Mouse (Mus musculus) embryonic facial prominence, embryonic 12.5 days (tissue): ENCODE measurements at regions not wholly inside any gene's neighbourhood (a gene's known extent, or its start where the extent isn't known, plus 50 kb on each side); places are given as distances from the start of the nearest gene placed in this dataset.

Experiments used
- ATAC-seq: fragments of 200-750 bp; cut with Nextera tagmentation; 2 replicates; pipeline ENCODE4 v1.8.0; 2017; ENCODE audit not compliant: insufficient number of reproducible peaks, insufficient read depth, low FRiP score, low TSS enrichment
- H3K27ac ChIP-seq: fragments of 300-500 bp; sonication (generic); 2 replicates; pipeline ENCODE4 v1.5.1; 2016; ENCODE audit warnings: mild to moderate bottlenecking
- H3K27me3 ChIP-seq: fragments of 300-500 bp; sonication (generic); 2 replicates; pipeline ENCODE4 v1.6.1; 2016; ENCODE audit warnings: mild to moderate bottlenecking, moderate library complexity
- H3K36me3 ChIP-seq: fragments of 300-500 bp; sonication (generic); 2 replicates; pipeline ENCODE4 v1.6.1; 2016; ENCODE audit warnings: mild to moderate bottlenecking
- H3K4me1 ChIP-seq: fragments of 300-500 bp; sonication (generic); 2 replicates; pipeline ENCODE4 v1.6.1; 2016
- H3K4me2 ChIP-seq: fragments of 300-500 bp; sonication (generic); replicated peaks from 2 replicates; pipeline ENCODE4 v1.6.1; 2016; ENCODE audit warnings: mild to moderate bottlenecking, moderate library complexity
- H3K4me3 ChIP-seq: fragments of 300-500 bp; sonication (generic); 2 replicates; pipeline ENCODE4 v1.5.1; 2016; ENCODE audit warnings: mild to moderate bottlenecking
- H3K9ac ChIP-seq: fragments of 300-500 bp; sonication (generic); 2 replicates; pipeline ENCODE4 v1.6.1; 2016; ENCODE audit warnings: mild to moderate bottlenecking, moderate library complexity
- H3K9me3 ChIP-seq: fragments of 300-500 bp; sonication (generic); 2 replicates; pipeline ENCODE4 v1.6.1; 2016; ENCODE audit warnings: mild to moderate bottlenecking, moderate library complexity
- WGBS: fragments of 180-500 bp; shearing (Covaris S2); methylation state at CpG from one replicate; pipeline ENCODE4 v1.1.7; 2016; 5-methylcytosine and 5-hydroxymethylcytosine counted together

GRCm38 (mm10) chr6:103352405-103353124, 157.8 kb upstream of the Chl1 start:
- no peak overlapping the region for H3K4me2 ChIP-seq
- 62% methylated on average over 3 of the region's 3 CpGs for WGBS
- no peaks in the 10 kb centered on the region for H3K4me1 ChIP-seq
- H3K4me3 ChIP-seq = no peak overlapping the region
- H3K9me3 ChIP-seq = no peaks in the 10 kb centered on the region
- no peaks in the 10 kb centered on the region for H3K36me3 ChIP-seq
- no peak for ATAC-seq
- H3K27me3 ChIP-seq = no peaks in the 10 kb centered on the region
- no peak overlapping the region for H3K27ac ChIP-seq
- H3K9ac ChIP-seq = no peak overlapping the region

- H3K36me3 ChIP-seq = no peaks in the 10 kb centered on the region
- ATAC-seq = no peak
- WGBS = 78% methylated on average over 1 of the region's 1 CpGs
- no peak overlapping the region for H3K9ac ChIP-seq
- H3K27me3 ChIP-seq = no peaks in the 10 kb centered on the region
- no peaks in the 10 kb centered on the region for H3K9me3 ChIP-seq
- no peak overlapping the region for H3K4me2 ChIP-seq
- no peaks in the 10 kb centered on the region for H3K4me1 ChIP-seq
- H3K27ac ChIP-seq = no peak overlapping the region
- H3K4me3 ChIP-seq = no peak overlapping the region
These were observed 157.0 kb upstream of the Chl1 start for GRCm38 (mm10) chr6:103353346-103353745.

GRCm38 (mm10) chr6:103366782-103367491, 143.4 kb upstream of the Chl1 start:
- H3K4me2 ChIP-seq = no peak overlapping the region
- H3K4me3 ChIP-seq = no peak overlapping the region
- no peak overlapping the region for H3K9ac ChIP-seq
- H3K27me3 ChIP-seq = no peaks in the 10 kb centered on the region
- no peaks in the 10 kb centered on the region for H3K4me1 ChIP-seq
- H3K27ac ChIP-seq = no peak overlapping the region
- no peaks in the 10 kb centered on the region for H3K36me3 ChIP-seq
- WGBS = 82% methylated on average over 2 of the region's 2 CpGs
- ATAC-seq = no peak
- no peaks in the 10 kb centered on the region for H3K9me3 ChIP-seq

- Histone ChIP-seq H3K36me3 (no peaks in the 10 kb centered on the region), H3K27me3 (no peaks in the 10 kb centered on the region), H3K9me3 (no peaks in the 10 kb centered on the region), H3K9ac (no peak overlapping the region), H3K27ac (no peak overlapping the region), H3K4me3 (no peak overlapping the region), H3K4me1 (no peaks in the 10 kb centered on the region), H3K4me2 (no peak overlapping the region)
- ATAC-seq = no peak
- WGBS = 77% methylated on average over 7 of the region's 7 CpGs
These were observed 135.4 kb upstream of the Chl1 start for GRCm38 (mm10) chr6:103374956-103375355.

GRCm38 (mm10) chr6:103377277-103377676, 133.1 kb upstream of the Chl1 start:
- WGBS = 55% methylated on average over 1 of the region's 1 CpGs
- H3K27ac ChIP-seq = no peak overlapping the region
- H3K36me3 ChIP-seq = no peaks in the 10 kb centered on the region
- H3K9ac ChIP-seq = no peak overlapping the region
- no peaks in the 10 kb centered on the region for H3K27me3 ChIP-seq
- no peaks in the 10 kb centered on the region for H3K9me3 ChIP-seq
- H3K4me2 ChIP-seq = no peak overlapping the region
- H3K4me1 ChIP-seq = no peaks in the 10 kb centered on the region
- ATAC-seq = no peak
- no peak overlapping the region for H3K4me3 ChIP-seq

GRCm38 (mm10) chr6:103378047-103378446, 132.3 kb upstream of the Chl1 start:
- no peak overlapping the region for H3K9ac ChIP-seq
- ATAC-seq = no peak
- no peak overlapping the region for H3K27ac ChIP-seq
- no peaks in the 10 kb centered on the region for H3K27me3 ChIP-seq
- no peaks in the 10 kb centered on the region for H3K9me3 ChIP-seq
- no peak overlapping the region for H3K4me2 ChIP-seq
- H3K4me3 ChIP-seq = no peak overlapping the region
- no peaks in the 10 kb centered on the region for H3K36me3 ChIP-seq
- no peaks in the 10 kb centered on the region for H3K4me1 ChIP-seq

GRCm38 (mm10) chr6:103381030-103381429, 129.4 kb upstream of the Chl1 start:
- Histone ChIP-seq H3K4me1 (no peaks in the 10 kb centered on the region), H3K4me3 (no peak overlapping the region), H3K27ac (no peak overlapping the region), H3K27me3 (no peaks in the 10 kb centered on the region), H3K4me2 (no peak overlapping the region), H3K36me3 (no peaks in the 10 kb centered on the region), H3K9ac (no peak overlapping the region), H3K9me3 (no peaks in the 10 kb centered on the region)
- no peak for ATAC-seq
- WGBS = 64% methylated on average over 1 of the region's 1 CpGs

GRCm38 (mm10) chr6:103381930-103382329, 128.5 kb upstream of the Chl1 start:
- Histone ChIP-seq H3K27ac (no peak overlapping the region), H3K27me3 (no peaks in the 10 kb centered on the region), H3K9me3 (no peaks in the 10 kb centered on the region), H3K9ac (no peak overlapping the region), H3K4me2 (no peak overlapping the region), H3K4me3 (no peak overlapping the region), H3K4me1 (no peaks in the 10 kb centered on the region), H3K36me3 (no peaks in the 10 kb centered on the region)
- no peak for ATAC-seq
- WGBS = 62% methylated on average over 2 of the region's 2 CpGs

GRCm38 (mm10) chr6:103386591-103386990, 123.8 kb upstream of the Chl1 start:
- Histone ChIP-seq H3K9ac (no peak overlapping the region), H3K9me3 (no peaks in the 10 kb centered on the region), H3K4me2 (no peak overlapping the region), H3K4me3 (no peak overlapping the region), H3K36me3 (no peaks in the 10 kb centered on the region), H3K27me3 (no peaks in the 10 kb centered on the region), H3K4me1 (no peaks in the 10 kb centered on the region), H3K27ac (no peak overlapping the region)
- 79% methylated on average over 4 of the region's 4 CpGs for WGBS
- ATAC-seq = no peak

- Histone ChIP-seq H3K9ac (no peak overlapping the region), H3K9me3 (no peaks in the 10 kb centered on the region), H3K4me3 (no peak overlapping the region), H3K4me1 (no peaks in the 10 kb centered on the region), H3K27me3 (no peaks in the 10 kb centered on the region), H3K36me3 (no peaks in the 10 kb centered on the region), H3K27ac (no peak overlapping the region), H3K4me2 (no peak overlapping the region)
- no peak for ATAC-seq
These were observed 104.4 kb upstream of the Chl1 start for GRCm38 (mm10) chr6:103405961-103406360.

GRCm38 (mm10) chr6:103414888-103415287, 95.5 kb upstream of the Chl1 start:
- Histone ChIP-seq H3K27ac (no peak overlapping the region), H3K4me2 (no peak overlapping the region), H3K4me1 (no peaks in the 10 kb centered on the region), H3K9ac (no peak overlapping the region), H3K9me3 (no peaks in the 10 kb centered on the region), H3K36me3 (no peaks in the 10 kb centered on the region), H3K4me3 (no peak overlapping the region), H3K27me3 (no peaks in the 10 kb centered on the region)
- WGBS = 66% methylated on average over 2 of the region's 2 CpGs
- ATAC-seq = no peak

- WGBS = 39% methylated on average over 1 of the region's 1 CpGs
These were observed 89.1 kb upstream of the Chl1 start for GRCm38 (mm10) chr6:103421013-103421933.

More at GRCm38 (mm10) chr6:103421013-103421933, 89.1 kb upstream of the Chl1 start:
- Histone ChIP-seq H3K4me3 (no peak overlapping the region), H3K4me2 (no peak overlapping the region), H3K9me3 (no peaks in the 10 kb centered on the region), H3K27me3 (no peaks in the 10 kb centered on the region), H3K27ac (no peak overlapping the region), H3K9ac (no peak overlapping the region), H3K36me3 (no peaks in the 10 kb centered on the region), H3K4me1 (no peaks in the 10 kb centered on the region)
- ATAC-seq = no peak
